Comparison of ENCODE assay signal across 9 mouse cellular contexts in genomic region chr10:80584045-80584488, GRCm38 (mm10). TPM values are rescaled to one million over a fixed set of nuclear protein-coding genes. Genes with fewer than 3 reads are reported as not detected.
DNase-seq lines count a peak whose midpoint lies in the region; ATAC-seq and TF ChIP-seq lines count a peak whose summit lies in the region.
"Had no signal": no experiment of that assay in that cellular context is flagged by ENCODE, and none has a peak within 500 bp of the region (broad histone marks: within the 10 kb centered on the region; RNA-seq: fewer than 3 reads in every experiment).

No protein-coding gene starts in this region.

- 63% methylated on average over 12 of the region's 12 CpGs for WGBS in hindbrain, postnatal 0 days
- WGBS in hindbrain, embryonic 14.5 days = 65% methylated on average over 12 of the region's 12 CpGs
- WGBS in limb, embryonic 12.5 days = 65% methylated on average over 12 of the region's 12 CpGs

- DNase-seq in hindbrain, postnatal 0 days (ENCODE audit: low spot score) = peak; percentile 17
- no peak for DNase-seq in hindbrain, embryonic 14.5 days (ENCODE audit: low spot score)
- DNase-seq in ES-CJ7 (ENCODE audit: low read depth, low spot score) = peak; percentile 72
- peak; percentile 28 for DNase-seq in c-Kit-positive CD71-positive TER-119-positive erythroid progenitor cells, embryonic 14.5 days (ENCODE audit: low spot score)
- DNase-seq in frontal cortex, postnatal 36 days (ENCODE audit: low spot score in 2 of 2) = no peak
- DNase-seq in ovary, postnatal 10 days (ENCODE audit: low spot score) = no peak

- H3K4me2 ChIP-seq in hindbrain, postnatal 0 days (ENCODE audit: low read depth, low read length) = no peak overlapping the region
- H3K4me2 ChIP-seq in hindbrain, embryonic 14.5 days (replicated peaks) = no peak overlapping the region; the same call in 1 of the 2 replicates
- no peak overlapping the region for H3K4me2 ChIP-seq in limb, embryonic 12.5 days

- H3K36me3 ChIP-seq in hindbrain, postnatal 0 days (ENCODE audit: insufficient read depth, low read length) = no peaks in the 10 kb centered on the region
- H3K36me3 ChIP-seq in hindbrain, embryonic 14.5 days (replicated peaks; ENCODE audit: control insufficient read depth, insufficient read depth) = peaks cover 28% of the 10 kb centered on the region
- peaks cover 56% of the 10 kb centered on the region for H3K36me3 ChIP-seq in limb, embryonic 12.5 days

- no peaks in the 10 kb centered on the region for H3K9me3 ChIP-seq in hindbrain, postnatal 0 days (ENCODE audit: low read length)
- H3K9me3 ChIP-seq in hindbrain, embryonic 14.5 days (ENCODE audit: control insufficient read depth, low read length) = no peaks in the 10 kb centered on the region
- no peaks in the 10 kb centered on the region for H3K9me3 ChIP-seq in limb, embryonic 12.5 days
- H3K9me3 ChIP-seq: neural tube, embryonic 12.5 days had no signal

- no peak for TF ChIP-seq CTCF in hindbrain, postnatal 0 days (IDR thresholded peaks at IDR 0.05; ENCODE audit: low read depth)

- no peak for ATAC-seq in hindbrain, postnatal 0 days
- no peak for ATAC-seq in hindbrain, embryonic 14.5 days (ENCODE audit: low FRiP score)
- ATAC-seq in limb, embryonic 12.5 days (ENCODE audit: insufficient number of reproducible peaks, insufficient read depth, low FRiP score, low TSS enrichment, low read depth) = no peak

- no peak overlapping the region for H3K9ac ChIP-seq in hindbrain, postnatal 0 days (replicated peaks; ENCODE audit: low read length)
- H3K9ac ChIP-seq in hindbrain, embryonic 14.5 days = no peak overlapping the region
- H3K9ac ChIP-seq in limb, embryonic 12.5 days (replicated peaks) = 0 out of 2 replicates have a peak overlapping the region, but pooled peaks have one; percentile 34
- H3K9ac ChIP-seq: liver, embryonic 14.5 days; neural tube, embryonic 12.5 days had no signal

- H3K27ac ChIP-seq in hindbrain, postnatal 0 days = no peak overlapping the region
- H3K27ac ChIP-seq in hindbrain, embryonic 14.5 days = no peak overlapping the region
- no peak overlapping the region for H3K27ac ChIP-seq in limb, embryonic 12.5 days
- H3K27ac ChIP-seq: liver, embryonic 14.5 days; neural tube, embryonic 12.5 days had no signal

- no peaks in the 10 kb centered on the region for H3K27me3 ChIP-seq in hindbrain, postnatal 0 days (ENCODE audit: insufficient read depth, low read length)
- no peaks in the 10 kb centered on the region for H3K27me3 ChIP-seq in hindbrain, embryonic 14.5 days (ENCODE audit: control insufficient read depth, insufficient read depth, low read length)
- H3K27me3 ChIP-seq in limb, embryonic 12.5 days = no peaks in the 10 kb centered on the region
- H3K27me3 ChIP-seq: neural tube, embryonic 12.5 days had no signal

- H3K4me1 ChIP-seq in hindbrain, postnatal 0 days (ENCODE audit: insufficient read depth, low read length) = peaks cover 8% of the 10 kb centered on the region; the same call in 1 of the 2 replicates
- H3K4me1 ChIP-seq in hindbrain, embryonic 14.5 days (replicated peaks; ENCODE audit: control insufficient read depth, insufficient read depth, low read length) = peaks cover 17% of the 10 kb centered on the region
- H3K4me1 ChIP-seq in limb, embryonic 12.5 days (replicated peaks) = peaks cover 24% of the 10 kb centered on the region

- H3K4me3 ChIP-seq in hindbrain, postnatal 0 days (ENCODE audit: low read length) = no peak overlapping the region
- H3K4me3 ChIP-seq in hindbrain, embryonic 14.5 days (replicated peaks; ENCODE audit: low read length) = no peak overlapping the region
- H3K4me3 ChIP-seq in limb, embryonic 12.5 days (replicated peaks) = no peak overlapping the region
- H3K4me3 ChIP-seq: neural tube, embryonic 12.5 days had no signal

RNA-seq across cellular contexts. Expression of gene Abhd17a, which starts 6.1 kb away (rescaled TPM):
- total RNA-seq in hindbrain, postnatal 0 days (2014; rRNA removed) = 389 and 721 TPM in 2 replicates
- 159 and 171 TPM in 2 replicates for polyA plus RNA-seq in hindbrain, postnatal 0 days (2015; fragmentation: Nextera tagmentation; extraction: Ambion mirVana)
- polyA plus RNA-seq in hindbrain, embryonic 14.5 days (2014; fragmentation: Nextera tagmentation; extraction: Ambion mirVana) = 157 and 174 TPM in 2 replicates
- polyA plus RNA-seq in limb, embryonic 12.5 days (2016; fragmentation: Nextera tagmentation; extraction: Ambion mirVana) = 108 and 110 TPM in 2 replicates

RNA-seq across cellular contexts. Expression of gene Klf16, which starts 6.9 kb away (rescaled TPM):
- total RNA-seq in hindbrain, postnatal 0 days (2014; rRNA removed) = 16.6 and 17.0 TPM in 2 replicates
- polyA plus RNA-seq in hindbrain, postnatal 0 days (2015; fragmentation: Nextera tagmentation; extraction: Ambion mirVana) = 8.2 and 8.6 TPM in 2 replicates
- 5.1 and 5.3 TPM in 2 replicates for polyA plus RNA-seq in hindbrain, embryonic 14.5 days (2014; fragmentation: Nextera tagmentation; extraction: Ambion mirVana)
- 12.1 and 12.4 TPM in 2 replicates for polyA plus RNA-seq in limb, embryonic 12.5 days (2016; fragmentation: Nextera tagmentation; extraction: Ambion mirVana)

RNA-seq across cellular contexts. Expression of gene Scamp4, which starts 18.6 kb away (rescaled TPM):
- total RNA-seq in hindbrain, postnatal 0 days (2014; rRNA removed) = 39.5 and 43.2 TPM in 2 replicates
- 68.3 and 69.1 TPM in 2 replicates for polyA plus RNA-seq in hindbrain, postnatal 0 days (2015; fragmentation: Nextera tagmentation; extraction: Ambion mirVana)
- polyA plus RNA-seq in hindbrain, embryonic 14.5 days (2014; fragmentation: Nextera tagmentation; extraction: Ambion mirVana) = 63.1 and 64.5 TPM in 2 replicates
- 62.1 and 66.0 TPM in 2 replicates for polyA plus RNA-seq in limb, embryonic 12.5 days (2016; fragmentation: Nextera tagmentation; extraction: Ambion mirVana)

RNA-seq across cellular contexts. Expression of gene Adat3, which starts 18.6 kb away (rescaled TPM):
- 7.3 and 11.4 TPM in 2 replicates for total RNA-seq in hindbrain, postnatal 0 days (2014; rRNA removed)
- polyA plus RNA-seq in hindbrain, postnatal 0 days (2015; fragmentation: Nextera tagmentation; extraction: Ambion mirVana) = 3.6 and 4.0 TPM in 2 replicates
- 5.2 and 5.6 TPM in 2 replicates for polyA plus RNA-seq in hindbrain, embryonic 14.5 days (2014; fragmentation: Nextera tagmentation; extraction: Ambion mirVana)
- polyA plus RNA-seq in limb, embryonic 12.5 days (2016; fragmentation: Nextera tagmentation; extraction: Ambion mirVana) = 6.1 and 9.9 TPM in 2 replicates

RNA-seq across cellular contexts. Expression of gene Gm49322, which starts 21.8 kb away (rescaled TPM):
- total RNA-seq in hindbrain, postnatal 0 days (2014; rRNA removed) = 0.54 and 2.2 TPM in 2 replicates
- polyA plus RNA-seq in hindbrain, postnatal 0 days (2015; fragmentation: Nextera tagmentation; extraction: Ambion mirVana) = 1.1 TPM in 2 replicates
- polyA plus RNA-seq in hindbrain, embryonic 14.5 days (2014; fragmentation: Nextera tagmentation; extraction: Ambion mirVana) = 1.7 and 1.9 TPM in 2 replicates
- polyA plus RNA-seq in limb, embryonic 12.5 days (2016; fragmentation: Nextera tagmentation; extraction: Ambion mirVana) = 4.9 and 6.1 TPM in 2 replicates

Comparison
In these comparisons a context has a peak if more than half of its experiments do, and no peak if none do; other contexts are left out.
1. DNase-seq: peak in hindbrain, postnatal 0 days (single experiment), ES-CJ7 (single experiment) and c-Kit-positive CD71-positive TER-119-positive erythroid progenitor cells, embryonic 14.5 days (single experiment); none in hindbrain, embryonic 14.5 days (single experiment), frontal cortex, postnatal 36 days (0 of 2) and ovary, postnatal 10 days (single experiment).